Mouse (Mus musculus) heart, embryonic 16.5 days (tissue): Measurements from ENCODE around the gene Fyn. TPM values are rescaled to one million over a fixed set of nuclear protein-coding genes. Genes with fewer than 3 reads are reported as not detected.
A peak's percentile ranks its signal among the peaks of the same experiment; 100 is the strongest.

Source experiments
- ATAC-seq: fragments of 200-750 bp; cut with Nextera tagmentation; replicated peaks from 2 replicates; pipeline ENCODE4 v1.8.0; 2017; ENCODE audit warnings: moderate number of reproducible peaks; ENCODE audit not compliant: insufficient read depth, low FRiP score; ENCODE audit errors: extremely low read depth
- H3K27ac ChIP-seq: fragments of 300-500 bp; sonication (generic); 2 replicates; pipeline ENCODE4 v1.5.1; 2014; ENCODE audit warnings: mild to moderate bottlenecking, low read length, control low read depth, moderate library complexity
- H3K27me3 ChIP-seq: fragments of 300-500 bp; sonication (generic); 2 replicates; pipeline ENCODE4 v1.6.1; 2014; ENCODE audit warnings: low read length, mixed read lengths; ENCODE audit not compliant: control insufficient read depth, insufficient read depth
- H3K36me3 ChIP-seq: fragments of 300-500 bp; sonication (generic); 2 replicates; pipeline ENCODE4 v1.6.1; 2014; ENCODE audit not compliant: control insufficient read depth, insufficient read depth
- H3K4me1 ChIP-seq: fragments of 300-500 bp; sonication (generic); 2 replicates; pipeline ENCODE4 v1.6.1; 2014; ENCODE audit warnings: low read length, mixed read lengths; ENCODE audit not compliant: control insufficient read depth, insufficient read depth
- H3K4me2 ChIP-seq: fragments of 300-500 bp; sonication (generic); 2 replicates; pipeline ENCODE4 v1.6.1; 2014; ENCODE audit warnings: low read depth, mild to moderate bottlenecking, control low read depth, low read length
- H3K4me3 ChIP-seq: fragments of 300-500 bp; sonication (generic); 2 replicates; pipeline ENCODE4 v1.5.1; 2014; ENCODE audit warnings: mild to moderate bottlenecking, control low read depth, low read length
- H3K9ac ChIP-seq: fragments of 300-500 bp; sonication (generic); 2 replicates; pipeline ENCODE4 v1.6.1; 2014; ENCODE audit warnings: low read length, control low read depth
- H3K9me3 ChIP-seq: fragments of 300-500 bp; sonication (generic); replicated peaks from 2 replicates; pipeline ENCODE4 v1.6.1; 2016; ENCODE audit warnings: low read length; ENCODE audit not compliant: control insufficient read depth
- WGBS: fragments of 180-500 bp; shearing (Covaris S2); extraction: QIAGEN DNeasy Blood & Tissue Kit; methylation state at CpG from one replicate; pipeline ENCODE4 v1.1.7; 2014; 5-methylcytosine and 5-hydroxymethylcytosine counted together
- polyA plus RNA-seq: library from polyadenylated mRNA; unstranded; fragments of >200 nt; fragmentation: Nextera tagmentation; extraction: Ambion mirVana; gene quantifications from 2 replicates; pipeline ENCODE4 v1.2.1, GENCODE M21; 2015

Gene Fyn
- polyA plus RNA-seq, 1 experiment from 2014 or later: 15.0 TPM

DNA sequence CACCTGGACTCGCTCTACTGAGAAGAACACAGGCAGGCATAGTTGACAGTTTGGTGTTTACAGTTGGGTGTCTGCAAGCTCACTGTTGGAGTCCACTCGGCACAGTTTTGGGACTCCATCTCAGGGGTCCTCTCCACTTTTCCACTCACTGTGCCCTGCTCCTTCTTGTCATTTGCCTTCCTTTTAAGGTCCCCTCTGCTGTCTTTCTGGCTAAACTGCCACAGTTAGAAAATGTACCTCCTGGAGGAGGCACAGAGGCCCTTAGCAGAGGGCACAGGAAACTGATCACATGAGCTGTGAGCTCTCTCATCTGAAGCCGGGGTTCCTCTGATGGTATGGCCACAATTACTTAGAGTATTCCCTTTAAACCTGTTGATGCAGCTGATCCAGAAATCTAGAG is 120.3 kb downstream of the Fyn start:
- Histone ChIP-seq H3K4me1 (peaks cover 32% of the 10 kb centered on the region), H3K4me2 (no peak overlapping the region), H3K27me3 (no peaks in the 10 kb centered on the region), H3K9ac (no peak overlapping the region), H3K4me3 (no peak overlapping the region), H3K9me3 (no peaks in the 10 kb centered on the region), H3K36me3 (no peaks in the 10 kb centered on the region), H3K27ac (peak overlapping the region; percentile 62)
- 78% methylated on average over 3 of the region's 3 CpGs for WGBS
- peak; percentile 43; the same call in 1 of the 2 replicates for ATAC-seq

DNA sequence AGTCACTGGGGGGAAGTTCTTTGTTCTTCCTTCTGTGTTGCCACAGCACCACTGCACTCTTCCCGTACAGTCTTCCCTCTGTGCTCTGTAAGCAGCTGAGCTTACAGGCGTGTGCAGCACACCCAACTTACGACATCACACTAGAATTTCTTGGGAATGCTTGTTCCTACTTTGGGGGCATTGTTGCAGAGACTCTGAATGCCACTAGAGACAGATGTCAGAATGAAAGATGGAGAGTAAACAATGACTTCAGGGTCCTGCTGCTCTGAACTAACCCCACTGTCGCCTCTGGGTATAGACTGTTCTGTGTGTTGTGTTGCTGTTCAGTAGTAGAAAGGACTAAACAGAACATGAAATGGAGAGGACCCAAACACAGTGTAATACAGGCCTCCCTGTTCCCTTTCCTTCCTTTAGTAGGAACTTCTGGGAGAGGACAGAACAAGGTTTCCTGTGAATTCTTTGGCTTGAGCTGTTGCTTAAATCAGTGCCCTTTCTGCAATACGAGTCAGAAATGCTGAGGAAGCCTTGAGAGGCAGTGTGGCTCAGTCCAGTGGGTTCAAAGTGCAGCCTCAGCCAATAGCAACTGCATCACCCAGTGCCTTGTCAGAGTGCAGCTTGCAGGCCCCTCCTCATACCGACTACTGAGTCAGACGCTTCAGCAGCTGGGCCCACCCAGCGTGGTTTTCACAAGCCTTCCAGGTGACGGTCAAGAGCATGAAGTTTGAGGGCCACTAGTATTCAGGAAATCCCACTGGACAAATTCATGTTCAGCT is 121.9 kb downstream of the Fyn start:
- WGBS: 69% methylated on average over 9 of the region's 9 CpGs

DNA sequence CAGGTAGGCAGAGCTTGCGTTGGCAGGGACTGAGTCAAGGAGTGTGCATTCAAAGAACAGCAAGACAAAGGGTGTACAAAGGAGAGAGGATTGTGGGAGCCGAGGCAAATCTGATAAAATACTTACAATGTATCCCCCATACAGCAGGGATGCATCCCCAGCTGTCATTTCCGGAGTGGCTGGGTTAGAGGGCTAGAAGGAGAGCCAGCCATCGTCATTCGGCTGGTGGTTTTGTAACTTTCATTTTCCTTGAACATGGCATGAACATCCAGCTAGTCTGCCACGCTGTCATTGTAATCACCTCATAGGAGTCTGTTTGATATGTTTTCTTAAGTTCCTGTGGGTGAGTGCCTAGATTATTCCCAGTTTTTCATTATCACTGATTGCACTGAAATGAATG is 123.5 kb downstream of the Fyn start:
- no peak overlapping the region for H3K4me2 ChIP-seq
- WGBS: 68% methylated on average over 6 of the region's 6 CpGs
- H3K36me3 ChIP-seq: no peaks in the 10 kb centered on the region
- H3K27me3 ChIP-seq: no peaks in the 10 kb centered on the region
- no peaks in the 10 kb centered on the region for H3K9me3 ChIP-seq
- no peak overlapping the region for H3K27ac ChIP-seq
- no peak overlapping the region for H3K4me3 ChIP-seq
- no peak overlapping the region for H3K9ac ChIP-seq
- H3K4me1 ChIP-seq: peaks cover 20% of the 10 kb centered on the region
- ATAC-seq: no peak

More for the DNA sequence above, 121.9 kb downstream of the Fyn start:
- H3K9me3 ChIP-seq: no peaks in the 10 kb centered on the region
- H3K4me3 ChIP-seq: no peak overlapping the region
- no peak overlapping the region for H3K4me2 ChIP-seq
- H3K9ac ChIP-seq: no peak overlapping the region
- H3K27ac ChIP-seq: peak overlapping the region; percentile 39; the same call in 1 of the 2 replicates
- H3K36me3 ChIP-seq: no peaks in the 10 kb centered on the region
- no peaks in the 10 kb centered on the region for H3K27me3 ChIP-seq
- no peak for ATAC-seq
- peaks cover 22% of the 10 kb centered on the region for H3K4me1 ChIP-seq

DNA sequence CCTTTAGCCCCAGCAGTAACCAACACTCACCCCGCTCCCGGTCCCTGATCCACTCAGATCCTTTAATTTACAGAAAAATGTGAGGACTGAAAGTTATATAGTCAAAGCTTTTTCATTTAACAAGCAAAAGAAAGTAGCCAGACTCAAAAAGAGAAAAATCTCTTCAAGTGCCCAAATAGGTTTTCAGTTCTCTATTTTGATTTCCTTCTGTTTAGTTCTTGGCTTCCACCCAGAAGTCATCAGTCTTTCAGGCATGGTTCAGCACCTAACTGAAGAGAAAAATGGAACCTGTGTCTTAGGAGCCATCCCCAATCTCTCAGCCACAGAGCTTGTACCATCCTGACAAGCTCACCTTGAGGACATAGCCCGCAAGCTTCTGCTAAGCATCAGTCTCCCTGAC is 124.4 kb downstream of the Fyn start:
- no peaks in the 10 kb centered on the region for H3K9me3 ChIP-seq
- no peaks in the 10 kb centered on the region for H3K27me3 ChIP-seq
- no peak overlapping the region for H3K4me2 ChIP-seq
- H3K9ac ChIP-seq: no peak overlapping the region
- H3K4me3 ChIP-seq: no peak overlapping the region
- H3K36me3 ChIP-seq: no peaks in the 10 kb centered on the region
- H3K4me1 ChIP-seq: peaks cover 14% of the 10 kb centered on the region
- no peak for ATAC-seq
- 94% methylated on average over 3 of the region's 3 CpGs for WGBS
- H3K27ac ChIP-seq: no peak overlapping the region

DNA sequence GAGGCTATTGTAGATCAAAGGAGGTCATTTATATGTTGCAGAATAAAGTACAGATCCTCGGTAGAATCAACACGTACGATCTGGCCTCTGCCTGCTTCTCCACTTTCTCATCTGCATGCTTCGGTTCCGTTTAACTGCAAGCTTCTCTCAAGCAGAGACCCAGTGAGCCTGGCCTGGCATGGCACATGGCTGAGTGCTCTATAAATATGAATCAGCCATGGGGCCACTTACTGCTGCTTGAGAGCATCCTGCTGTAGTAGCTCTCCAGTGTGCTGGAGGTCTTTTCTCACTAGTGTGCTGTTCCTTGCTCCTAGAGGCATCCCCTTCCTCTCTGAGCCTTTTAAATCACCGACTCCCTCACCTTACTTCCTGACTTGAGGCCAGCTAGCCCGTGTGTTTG is 130.0 kb downstream of the Fyn start:
- H3K4me2 ChIP-seq: no peak overlapping the region
- no peaks in the 10 kb centered on the region for H3K27me3 ChIP-seq
- no peak for ATAC-seq
- no peaks in the 10 kb centered on the region for H3K9me3 ChIP-seq
- no peaks in the 10 kb centered on the region for H3K36me3 ChIP-seq
- 45% methylated on average over 7 of the region's 7 CpGs for WGBS
- H3K4me1 ChIP-seq: peaks cover 25% of the 10 kb centered on the region
- H3K4me3 ChIP-seq: no peak overlapping the region
- H3K27ac ChIP-seq: no peak overlapping the region
- H3K9ac ChIP-seq: no peak overlapping the region

DNA sequence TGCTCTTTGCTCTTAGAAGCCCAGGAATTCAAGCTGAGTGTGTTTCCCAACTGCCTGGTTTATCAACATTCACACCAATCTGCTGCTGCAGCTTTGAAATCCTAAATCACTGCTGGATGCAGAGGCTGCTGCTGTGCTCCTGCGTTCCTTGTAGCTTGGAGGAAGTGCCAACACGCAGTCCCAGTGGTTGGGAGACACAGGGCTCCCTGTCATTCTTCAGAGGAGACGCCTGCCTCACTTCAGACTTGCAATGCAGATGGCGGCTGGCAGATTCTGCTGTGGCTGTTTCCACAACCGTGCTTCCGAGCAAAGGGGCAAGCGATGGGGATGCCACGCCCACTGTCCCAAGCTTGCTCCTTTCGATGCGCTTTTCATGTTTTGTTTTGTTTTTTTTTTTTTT is 132.9 kb downstream of the Fyn start:
- H3K4me3 ChIP-seq: no peak overlapping the region
- peak overlapping the region; percentile 45 for H3K27ac ChIP-seq
- H3K4me2 ChIP-seq: peak overlapping the region; percentile 45; the same call in 1 of the 2 replicates
- H3K4me1 ChIP-seq: peaks cover 25% of the 10 kb centered on the region
- 38% methylated on average over 10 of the region's 10 CpGs for WGBS
- ATAC-seq: no peak
- H3K27me3 ChIP-seq: no peaks in the 10 kb centered on the region
- no peak overlapping the region for H3K9ac ChIP-seq
- H3K9me3 ChIP-seq: no peaks in the 10 kb centered on the region
- H3K36me3 ChIP-seq: no peaks in the 10 kb centered on the region

DNA sequence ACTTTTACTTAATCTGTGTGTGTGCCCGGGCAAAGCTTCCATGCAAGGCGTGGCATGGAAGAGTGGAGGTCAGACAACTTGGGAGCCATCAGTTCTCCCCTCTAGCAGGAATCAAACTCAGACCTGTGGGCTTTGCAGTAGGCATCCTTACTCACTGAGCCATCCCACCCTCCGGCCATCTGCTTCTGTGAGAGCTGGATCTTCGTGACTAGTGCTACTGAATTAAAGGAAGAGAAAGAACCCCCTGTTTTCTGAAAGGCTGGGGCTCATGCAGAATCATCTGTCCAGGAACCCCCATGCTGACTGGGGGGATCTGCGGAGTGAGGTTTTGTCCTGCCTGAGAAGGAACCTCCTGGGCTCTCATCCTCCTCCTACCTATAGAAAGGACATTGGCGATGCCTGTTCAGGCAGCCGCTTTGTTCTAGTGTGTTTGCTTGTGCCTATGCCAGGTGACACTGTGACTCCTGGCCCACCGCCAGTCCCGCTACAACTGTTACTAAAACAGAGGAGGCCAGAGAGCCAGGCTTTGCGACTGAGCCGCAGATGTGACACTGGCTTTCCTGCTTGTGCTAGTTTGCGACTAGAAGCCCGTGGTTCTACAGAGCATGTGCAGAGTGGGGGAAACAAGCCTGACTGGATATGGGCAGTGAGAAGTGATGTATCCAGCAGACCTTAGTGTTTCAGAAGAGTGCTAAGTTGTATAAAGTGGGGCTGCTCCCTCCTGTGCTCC is 133.5 kb downstream of the Fyn start:
- ATAC-seq: peak; percentile 79
- no peak overlapping the region for H3K4me3 ChIP-seq
- H3K4me2 ChIP-seq: peak overlapping the region; percentile 45
- peak overlapping the region; percentile 6; the same call in 1 of the 2 replicates for H3K9ac ChIP-seq
- H3K9me3 ChIP-seq: no peaks in the 10 kb centered on the region
- H3K4me1 ChIP-seq: peaks cover 28% of the 10 kb centered on the region
- H3K27ac ChIP-seq: peak overlapping the region; percentile 45
- no peaks in the 10 kb centered on the region for H3K27me3 ChIP-seq
- 40% methylated on average over 13 of the region's 13 CpGs for WGBS
- no peaks in the 10 kb centered on the region for H3K36me3 ChIP-seq

DNA sequence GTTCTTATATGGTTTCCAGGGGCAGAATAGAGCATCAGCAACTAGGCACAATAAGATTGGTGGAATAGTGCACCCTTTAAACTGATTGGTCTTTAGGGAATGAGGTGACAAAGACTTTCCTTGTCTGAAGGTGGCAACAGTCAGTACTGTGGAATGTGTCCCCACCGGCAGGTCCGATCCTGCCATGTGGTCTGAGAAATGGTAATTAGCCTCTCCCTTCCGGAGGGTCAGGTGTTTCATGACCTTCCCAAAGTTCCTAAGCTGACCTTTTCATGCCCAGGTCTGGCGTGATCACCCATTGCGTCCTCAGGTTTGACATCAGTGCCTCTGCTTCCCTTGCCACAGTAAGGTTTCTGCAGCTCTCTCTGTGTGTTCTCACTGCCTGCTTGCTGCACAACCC is 134.7 kb downstream of the Fyn start:
- no peak overlapping the region for H3K4me2 ChIP-seq
- no peaks in the 10 kb centered on the region for H3K9me3 ChIP-seq
- ATAC-seq: no peak
- H3K4me1 ChIP-seq: peaks cover 24% of the 10 kb centered on the region
- no peak overlapping the region for H3K9ac ChIP-seq
- H3K27ac ChIP-seq: no peak overlapping the region
- no peak overlapping the region for H3K4me3 ChIP-seq
- H3K36me3 ChIP-seq: no peaks in the 10 kb centered on the region
- WGBS: 87% methylated on average over 5 of the region's 5 CpGs
- H3K27me3 ChIP-seq: no peaks in the 10 kb centered on the region

DNA sequence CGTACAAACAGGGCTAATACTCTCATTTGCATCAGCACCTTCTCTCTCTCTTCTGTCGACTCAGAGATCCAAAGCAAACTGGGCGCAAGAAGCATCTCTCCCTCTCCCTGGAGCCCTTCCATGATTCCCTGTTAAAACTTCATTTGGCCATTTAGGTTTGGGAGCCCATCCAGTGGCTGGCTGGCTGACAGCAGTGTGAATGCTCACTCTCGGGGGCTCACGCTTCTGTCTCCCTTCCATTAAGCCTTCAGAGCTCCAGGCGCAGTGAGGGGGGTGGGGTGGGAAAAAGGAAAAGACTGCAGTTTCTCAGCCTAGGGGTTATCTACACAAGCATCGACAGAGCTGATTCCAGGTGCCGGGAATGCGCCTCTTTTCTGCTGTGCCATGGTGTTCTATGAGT is 136.4 kb downstream of the Fyn start:
- no peaks in the 10 kb centered on the region for H3K27me3 ChIP-seq
- H3K9me3 ChIP-seq: no peaks in the 10 kb centered on the region
- no peak overlapping the region for H3K9ac ChIP-seq
- H3K4me1 ChIP-seq: peaks cover 18% of the 10 kb centered on the region
- no peak overlapping the region for H3K4me3 ChIP-seq
- no peak for ATAC-seq
- no peak overlapping the region for H3K27ac ChIP-seq
- WGBS: 44% methylated on average over 9 of the region's 9 CpGs
- H3K4me2 ChIP-seq: no peak overlapping the region
- H3K36me3 ChIP-seq: no peaks in the 10 kb centered on the region
